Mouse (Mus musculus): ENCODE data around the gene Zbtb20. TPM values are rescaled to one million over a fixed set of nuclear protein-coding genes. Genes with fewer than 3 reads are reported as not detected.

Zbtb20 gene
- total RNA-seq, 4 experiments from 2014 or later = 90.8 to 101 (median 92.1) TPM

- DNase-seq (ENCODE audit: low spot score in 2 of 2) = no peak
Observed at GRCm38 (mm10) chr16:43690912-43691311, 815.2 kb downstream of the Zbtb20 start.

GRCm38 (mm10) chr16:43691741-43692140 lies 816.1 kb downstream of the Zbtb20 start:
- DNase-seq (ENCODE audit: low spot score in 2 of 2) = no peak

Small RNAs within 50 kb of the gene (microRNA-seq; reads per million reads assigned to microRNA genes)
- gene Mir568 = not detected

Measured in gastrocnemius, adult 8-10 months (tissue).